Mouse (Mus musculus) myocyte (in vitro differentiated cells): ENCODE data around the gene Synpo2l. TPM values are rescaled to one million over a fixed set of nuclear protein-coding genes. Genes with fewer than 3 reads are reported as not detected.

ENCODE experiments used
- H3K27me3 ChIP-seq: one replicate; pipeline ENCODE4 v1.6.1; 2011; ENCODE audit not compliant: control insufficient read depth, insufficient read depth, insufficient read length
- H3K36me3 ChIP-seq: one replicate; pipeline ENCODE4 v1.6.1; 2011; ENCODE audit not compliant: control insufficient read depth, insufficient read depth
- H3K4me2 ChIP-seq: one replicate; pipeline ENCODE4 v1.6.1; 2011; ENCODE audit warnings: low read depth, control low read depth
- H3K4me3 ChIP-seq: one replicate; pipeline ENCODE4 v1.5.1; 2011; ENCODE audit warnings: mild to moderate bottlenecking, control low read depth, moderate library complexity
- H3K79me2 ChIP-seq: one replicate; pipeline ENCODE4 v1.6.1; 2011; ENCODE audit not compliant: control insufficient read depth, insufficient read depth
- H3ac ChIP-seq: one replicate; pipeline ENCODE4 v1.6.1; 2011; ENCODE audit not compliant: control insufficient read depth, insufficient read length
- CEBPB ChIP-seq: IDR thresholded peaks from 2 replicates; pipeline ENCODE4 v1.6.1; 2011; ENCODE audit warnings: mild to moderate bottlenecking, moderate library complexity; ENCODE audit not compliant: poor library complexity, insufficient read depth, severe bottlenecking
- E2F4 ChIP-seq: IDR thresholded peaks from one replicate; pipeline ENCODE4 v1.6.1; 2011; ENCODE audit warnings: mild to moderate bottlenecking, control low read depth, moderate library complexity; ENCODE audit not compliant: insufficient read depth
- MAX ChIP-seq: IDR thresholded peaks from one replicate; pipeline ENCODE4 v1.6.1; 2011; ENCODE audit warnings: low read depth, mild to moderate bottlenecking, control low read depth
- MYOD1 ChIP-seq, 3 experiments: IDR thresholded peaks; one replicate each; pipeline ENCODE4 v1.6.1; 2011; ENCODE audit warnings: control low read depth in 2 of 3, low read depth in 2 of 3, mild to moderate bottlenecking in 2 of 3, moderate library complexity in 1 of 3; ENCODE audit not compliant: insufficient read length in 2 of 3, control insufficient read depth in 1 of 3
- MYOG ChIP-seq, 3 experiments: IDR thresholded peaks; one replicate each; pipeline ENCODE4 v1.6.1; 2011; ENCODE audit warnings: control low read depth in 2 of 3, low read depth in 2 of 3, mild to moderate bottlenecking in 2 of 3; ENCODE audit not compliant: insufficient read length in 2 of 3, control insufficient read depth in 1 of 3, insufficient read depth in 1 of 3
- POLR2A ChIP-seq: IDR thresholded peaks from one replicate; pipeline ENCODE4 v1.6.1; 2011; ENCODE audit warnings: low read depth, mild to moderate bottlenecking, control low read depth, moderate library complexity; ENCODE audit not compliant: insufficient read length
- POLR2AphosphoS2 ChIP-seq: IDR thresholded peaks from one replicate; pipeline ENCODE4 v1.6.1; 2011; ENCODE audit warnings: low read depth, control low read depth; ENCODE audit not compliant: insufficient read length
- REST ChIP-seq: IDR thresholded peaks from one replicate; pipeline ENCODE4 v1.6.1; 2011; ENCODE audit warnings: mild to moderate bottlenecking, control low read depth, moderate library complexity; ENCODE audit not compliant: insufficient read depth, insufficient read length
- SRF ChIP-seq: IDR thresholded peaks from one replicate; pipeline ENCODE4 v1.6.1; 2011; ENCODE audit warnings: low read depth; ENCODE audit not compliant: control insufficient read depth, insufficient read length
- TCF12 ChIP-seq: IDR thresholded peaks from one replicate; pipeline ENCODE4 v1.6.1; 2011; ENCODE audit warnings: mild to moderate bottlenecking, control low read depth; ENCODE audit not compliant: poor library complexity, insufficient read depth, severe bottlenecking
- TCF3 ChIP-seq: IDR thresholded peaks from one replicate; pipeline ENCODE4 v1.6.1; 2011; ENCODE audit warnings: low read depth, control low read depth; ENCODE audit not compliant: insufficient read length
- USF1 ChIP-seq: IDR thresholded peaks from one replicate; pipeline ENCODE4 v1.6.1; 2011; ENCODE audit warnings: low read depth, mild to moderate bottlenecking, control low read depth, moderate library complexity
- polyA plus RNA-seq: library from polyadenylated mRNA; unstranded; fragments of >200 nt; fragmentation: generic; extraction: Trizol; gene quantifications from one replicate; pipeline ENCODE4 v1.2.1, GENCODE M21; 2012; ENCODE audit warnings: missing spikeins

The Synpo2l gene
- polyA plus RNA-seq, 1 experiment, result 165 TPM

GRCm38 (mm10) chr14:20619131-20619530 is 49.0 kb downstream of the Synpo2l start:
- Histone ChIP-seq H3K79me2 (no peaks in the 10 kb centered on the region), H3K4me3 (no peak overlapping the region), H3K36me3 (no peaks in the 10 kb centered on the region), H3K27me3 (no peaks in the 10 kb centered on the region), H3K4me2 (no peak overlapping the region), H3ac (no peak overlapping the region)
- TF ChIP-seq MAX (no peak), POLR2AphosphoS2 (no peak)

- Histone ChIP-seq H3K4me2 (no peak overlapping the region), H3K4me3 (no peak overlapping the region), H3ac (no peak overlapping the region), H3K79me2 (no peaks in the 10 kb centered on the region), H3K27me3 (no peaks in the 10 kb centered on the region), H3K36me3 (no peaks in the 10 kb centered on the region)
- no peak for TF ChIP-seq CEBPB
- TF ChIP-seq POLR2A, result no peak
- no peak for TF ChIP-seq E2F4
- no peak for TF ChIP-seq REST
- TF ChIP-seq SRF, result no peak
Measured at GRCm38 (mm10) chr14:20618211-20618610, 49.9 kb downstream of the Synpo2l start.

GRCm38 (mm10) chr14:20616421-20616820 is 51.7 kb downstream of the Synpo2l start:
- no peak overlapping the region for H3K4me2 ChIP-seq
- no peaks in the 10 kb centered on the region for H3K36me3 ChIP-seq
- no peaks in the 10 kb centered on the region for H3K27me3 ChIP-seq
- H3K79me2 ChIP-seq, result no peaks in the 10 kb centered on the region
- TF ChIP-seq TCF3 (no peak), MAX (no peak), TCF12 (no peak), USF1 (peak; percentile 72), POLR2A (no peak), REST (no peak)
- no peak overlapping the region for H3K4me3 ChIP-seq
- no peak overlapping the region for H3ac ChIP-seq

GRCm38 (mm10) chr14:20615075-20615474 is 53.1 kb downstream of the Synpo2l start:
- no peak overlapping the region for H3ac ChIP-seq
- H3K36me3 ChIP-seq, result no peaks in the 10 kb centered on the region

GRCm38 (mm10) chr14:20612820-20613219 is 55.3 kb downstream of the Synpo2l start:
- Histone ChIP-seq H3K27me3 (no peaks in the 10 kb centered on the region), H3K36me3 (no peaks in the 10 kb centered on the region), H3ac (no peak overlapping the region), H3K4me3 (no peak overlapping the region), H3K79me2 (no peaks in the 10 kb centered on the region), H3K4me2 (no peak overlapping the region)
- no peak for TF ChIP-seq TCF12
- no peak for TF ChIP-seq REST
- TF ChIP-seq E2F4, result no peak
- TF ChIP-seq CEBPB, result no peak
- TF ChIP-seq TCF3, result no peak
- TF ChIP-seq MYOD1 (IDR thresholded peaks at IDR 0.05; ENCODE audit: control insufficient read depth in 1 of 3, insufficient read length in 2 of 3, low read depth in 2 of 3), result no peak
- TF ChIP-seq POLR2AphosphoS2, result no peak
- no peak for TF ChIP-seq MAX

More at GRCm38 (mm10) chr14:20615075-20615474, 53.1 kb downstream of the Synpo2l start:
- no peaks in the 10 kb centered on the region for H3K79me2 ChIP-seq
- H3K4me3 ChIP-seq, result no peak overlapping the region
- H3K27me3 ChIP-seq, result no peaks in the 10 kb centered on the region
- no peak overlapping the region for H3K4me2 ChIP-seq
- no peak for TF ChIP-seq TCF3
- TF ChIP-seq POLR2AphosphoS2, result no peak
- TF ChIP-seq POLR2A, result no peak
- no peak for TF ChIP-seq REST
- TF ChIP-seq TCF12, result no peak
- TF ChIP-seq SRF, result no peak

GRCm38 (mm10) chr14:20610146-20610545 is 58.0 kb downstream of the Synpo2l start:
- Histone ChIP-seq H3K4me3 (no peak overlapping the region), H3ac (no peak overlapping the region), H3K36me3 (no peaks in the 10 kb centered on the region), H3K27me3 (no peaks in the 10 kb centered on the region), H3K79me2 (no peaks in the 10 kb centered on the region), H3K4me2 (peak overlapping the region; percentile 43)
- TF ChIP-seq MYOG (IDR thresholded peaks at IDR 0.05; ENCODE audit: control insufficient read depth in 1 of 3, insufficient read depth in 1 of 3, insufficient read length in 2 of 3, low read depth in 2 of 3), result peak in 1 of 3 experiments; percentile 8
- TF ChIP-seq TCF3, result no peak
- TF ChIP-seq USF1, result no peak
- no peak for TF ChIP-seq POLR2AphosphoS2
